Mouse (Mus musculus): Measurements from ENCODE around the gene Fam171a1.
"Not testable (repeated sequence)": the region's sequence is repeated elsewhere in the genome, so short reads cannot be mapped to it uniquely, and the experiment has no call there.

Gene Fam171a1

GRCm38 (mm10) chr2:3168719-3169402, 54.8 kb downstream of the Fam171a1 start:
- DNase-seq (ENCODE audit: extremely low read depth, insufficient read length, low spot score): no peak

- no peak for DNase-seq (ENCODE audit: extremely low read depth, insufficient read length, low spot score)
Measured at GRCm38 (mm10) chr2:3169403-3169747, 55.4 kb downstream of the Fam171a1 start.

GRCm38 (mm10) chr2:3171774-3172173, 57.8 kb downstream of the Fam171a1 start:
- no peak for DNase-seq (ENCODE audit: extremely low read depth, insufficient read length, low spot score)

- DNase-seq (ENCODE audit: extremely low read depth, insufficient read length, low spot score): no peak
Measured at GRCm38 (mm10) chr2:3172656-3173055, 58.6 kb downstream of the Fam171a1 start.

GRCm38 (mm10) chr2:3174890-3175289, 60.9 kb downstream of the Fam171a1 start:
- no peak for DNase-seq (ENCODE audit: extremely low read depth, insufficient read length, low spot score)

GRCm38 (mm10) chr2:3175988-3176387, 62.0 kb downstream of the Fam171a1 start:
- DNase-seq (ENCODE audit: extremely low read depth, insufficient read length, low spot score): not testable (repeated sequence)

GRCm38 (mm10) chr2:3176751-3177150, 62.7 kb downstream of the Fam171a1 start:
- DNase-seq (ENCODE audit: extremely low read depth, insufficient read length, low spot score): no peak

- DNase-seq (ENCODE audit: extremely low read depth, insufficient read length, low spot score): no peak
Measured at GRCm38 (mm10) chr2:3180550-3180949, 66.5 kb downstream of the Fam171a1 start.

- no peak for DNase-seq (ENCODE audit: extremely low read depth, insufficient read length, low spot score)
Measured at GRCm38 (mm10) chr2:3183656-3184055, 69.6 kb downstream of the Fam171a1 start.

- no peak for DNase-seq (ENCODE audit: extremely low read depth, insufficient read length, low spot score)
Measured at GRCm38 (mm10) chr2:3185335-3185734, 71.3 kb downstream of the Fam171a1 start.

- DNase-seq (ENCODE audit: extremely low read depth, insufficient read length, low spot score): no peak
Measured at GRCm38 (mm10) chr2:3188745-3189475, 74.9 kb downstream of the Fam171a1 start.

- DNase-seq (ENCODE audit: extremely low read depth, insufficient read length, low spot score): no peak
Measured at GRCm38 (mm10) chr2:3191149-3191548, 77.1 kb downstream of the Fam171a1 start.

GRCm38 (mm10) chr2:3195511-3195910, 81.5 kb downstream of the Fam171a1 start:
- no peak for DNase-seq (ENCODE audit: extremely low read depth, insufficient read length, low spot score)

GRCm38 (mm10) chr2:3200422-3200821, 86.4 kb downstream of the Fam171a1 start:
- no peak for DNase-seq (ENCODE audit: extremely low read depth, insufficient read length, low spot score)

- DNase-seq (ENCODE audit: extremely low read depth, insufficient read length, low spot score): no peak
Measured at GRCm38 (mm10) chr2:3206975-3207642, 93.1 kb downstream of the Fam171a1 start.

GRCm38 (mm10) chr2:3215480-3215879, 101.5 kb downstream of the Fam171a1 start:
- no peak for DNase-seq (ENCODE audit: extremely low read depth, insufficient read length, low spot score)

GRCm38 (mm10) chr2:3216617-3217016, 102.6 kb downstream of the Fam171a1 start:
- DNase-seq (ENCODE audit: extremely low read depth, insufficient read length, low spot score): no peak

- DNase-seq (ENCODE audit: extremely low read depth, insufficient read length, low spot score): not testable (repeated sequence)
Measured at GRCm38 (mm10) chr2:3217577-3217976, 103.6 kb downstream of the Fam171a1 start.

- DNase-seq (ENCODE audit: extremely low read depth, insufficient read length, low spot score): no peak
Measured at GRCm38 (mm10) chr2:3218225-3218624, 104.2 kb downstream of the Fam171a1 start.

- DNase-seq (ENCODE audit: extremely low read depth, insufficient read length, low spot score): no peak
Measured at GRCm38 (mm10) chr2:3228475-3228874, 114.5 kb downstream of the Fam171a1 start.

- no peak for DNase-seq (ENCODE audit: extremely low read depth, insufficient read length, low spot score)
Measured at GRCm38 (mm10) chr2:3229060-3229459, 115.0 kb downstream of the Fam171a1 start.

GRCm38 (mm10) chr2:3239255-3239654, 125.2 kb downstream of the Fam171a1 start:
- peak; percentile 32 for DNase-seq (ENCODE audit: extremely low read depth, insufficient read length, low spot score)

All from 3134 (cell line).